Mouse (Mus musculus) activated CD4-positive, CD25-positive, alpha-beta regulatory T cell (primary cell): ENCODE measurements around the gene Sprr2e. TPM values are rescaled to one million over a fixed set of nuclear protein-coding genes. Genes with fewer than 3 reads are reported as not detected.

Experiments
- polyA plus RNA-seq, 2 experiments: library from polyadenylated mRNA; unstranded; fragments of 100-300 nt; shearing (Covaris generic); gene quantifications; one replicate each; pipeline ENCODE4 v1.2.1; 2017

Sprr2e gene
- polyA plus RNA-seq, result under 1 TPM in 1 of 2 experiments, not detected in 1; 0.35 TPM

GRCm38 (mm10) chr3:92351843-92352242 is at the start of gene Sprr2e:
Gene Sprr2e, plus strand, starts transcription at chr3:92352143.

GRCm38 (mm10) chr3:92316320-92316719 is 35.6 kb upstream of the Sprr2e start, which contains the start of gene Sprr2b:
Gene Sprr2b, plus strand, starts transcription at chr3:92316620.

GRCm38 (mm10) chr3:92338840-92339239 is 13.1 kb upstream of the Sprr2e start, which contains the start of gene Sprr2d:
Gene Sprr2d, plus strand, starts transcription at chr3:92339140.

GRCm38 (mm10) chr3:92364887-92365286 is 12.9 kb downstream of the Sprr2e start, which contains the start of gene Sprr2f:
Gene Sprr2f, plus strand, starts transcription at chr3:92365187.

GRCm38 (mm10) chr3:92385385-92385784 is 33.4 kb downstream of the Sprr2e start, which contains the start of gene Sprr2h:
Gene Sprr2h, plus strand, starts transcription at chr3:92385685.

Other genes starting within 250 kb of the Sprr2e start
- 1 to 10 TPM in 1 of 2 experiments, not detected in 1; 1.1 TPM for gene Prr9, start 228.2 kb upstream of the Sprr2e start, polyA plus RNA-seq
- gene Lelp1, start 209.4 kb upstream of the Sprr2e start, polyA plus RNA-seq, result not detected
- gene Sprr2a1, start 136.3 kb upstream of the Sprr2e start, polyA plus RNA-seq, result not detected
- gene Sprr2a2, start 136.2 kb upstream of the Sprr2e start, polyA plus RNA-seq, result not detected
- not detected for gene Sprr2a3, start 66.7 kb upstream of the Sprr2e start, polyA plus RNA-seq
- not detected for gene Sprr2b, start 35.5 kb upstream of the Sprr2e start, polyA plus RNA-seq
- gene Sprr2d, start 13.0 kb upstream of the Sprr2e start, polyA plus RNA-seq, result not detected
- not detected for gene Sprr2f, start 13.0 kb downstream of the Sprr2e start, polyA plus RNA-seq
- not detected for gene Sprr2h, start 33.5 kb downstream of the Sprr2e start, polyA plus RNA-seq
- not detected for gene Sprr2i, start 55.8 kb downstream of the Sprr2e start, polyA plus RNA-seq
- gene Sprr2j-ps, start 65.9 kb downstream of the Sprr2e start, polyA plus RNA-seq, result not detected
- gene Gm9774, start 77.3 kb downstream of the Sprr2e start, polyA plus RNA-seq, result 10 to 100 TPM; 17.1 to 28.3 TPM
- not detected for gene Sprr2k, start 80.4 kb downstream of the Sprr2e start, polyA plus RNA-seq
- not detected for gene Sprr1b, start 86.6 kb downstream of the Sprr2e start, polyA plus RNA-seq
- gene Sprr3, start 106.6 kb downstream of the Sprr2e start, polyA plus RNA-seq, result under 1 TPM in 1 of 2 experiments, not detected in 1; 0.52 TPM
- gene Sprr1a, start 133.8 kb downstream of the Sprr2e start, polyA plus RNA-seq, result not detected
- not detected for gene Sprr4, start 148.3 kb downstream of the Sprr2e start, polyA plus RNA-seq
- not detected for gene 2310046K23Rik, start 182.4 kb downstream of the Sprr2e start, polyA plus RNA-seq
- not detected for gene Ivl, start 221.6 kb downstream of the Sprr2e start, polyA plus RNA-seq
- not detected for gene Smcp, start 236.9 kb downstream of the Sprr2e start, polyA plus RNA-seq